Mouse (Mus musculus): ENCODE measurements at regions not wholly inside any gene's neighbourhood (a gene's known extent, or its start where the extent isn't known, plus 50 kb on each side); places are given as distances from the start of the nearest gene placed in this dataset.

GRCm38 (mm10) chr16:29964563-29964962 lies 99.6 kb upstream of the Hes1 start:
- DNase-seq = no peak

- DNase-seq = no peak
Observed at GRCm38 (mm10) chr16:29968743-29969142, 95.4 kb upstream of the Hes1 start.

GRCm38 (mm10) chr16:29972741-29973141 lies 91.4 kb upstream of the Hes1 start:
- DNase-seq = no peak

- peak; percentile 46 to 56 for DNase-seq
Observed at GRCm38 (mm10) chr16:29973250-29973649, 90.9 kb upstream of the Hes1 start.

GRCm38 (mm10) chr16:29975800-29976199 lies 88.4 kb upstream of the Hes1 start:
- DNase-seq = no peak

GRCm38 (mm10) chr16:29977011-29977410 lies 87.2 kb upstream of the Hes1 start:
- DNase-seq = no peak

GRCm38 (mm10) chr16:29977711-29978110 lies 86.5 kb upstream of the Hes1 start:
- peak; percentile 59 to 73 for DNase-seq

- no peak for DNase-seq
Observed at GRCm38 (mm10) chr16:29979066-29979465, 85.1 kb upstream of the Hes1 start.

GRCm38 (mm10) chr16:29981543-29981942 lies 82.6 kb upstream of the Hes1 start:
- no peak for DNase-seq

GRCm38 (mm10) chr16:29982224-29982785 lies 81.9 kb upstream of the Hes1 start:
- no peak for DNase-seq

GRCm38 (mm10) chr16:29983161-29983560 lies 81.0 kb upstream of the Hes1 start:
- DNase-seq = no peak

- no peak for DNase-seq
Observed at GRCm38 (mm10) chr16:29985126-29985931, 78.9 kb upstream of the Hes1 start.

- DNase-seq = no peak
Observed at GRCm38 (mm10) chr16:29987595-29987994, 76.6 kb upstream of the Hes1 start.

- DNase-seq = no peak
Observed at GRCm38 (mm10) chr16:29987999-29988398, 76.2 kb upstream of the Hes1 start.

- peak in 1 of 2 experiments; percentile 43 for DNase-seq
Observed at GRCm38 (mm10) chr16:29989308-29989707, 74.9 kb upstream of the Hes1 start.

GRCm38 (mm10) chr16:29990393-29990792 lies 73.8 kb upstream of the Hes1 start:
- DNase-seq = no peak

GRCm38 (mm10) chr16:29990795-29991587 lies 73.2 kb upstream of the Hes1 start:
- DNase-seq = no peak

GRCm38 (mm10) chr16:29991876-29992380 lies 72.3 kb upstream of the Hes1 start:
- no peak for DNase-seq

GRCm38 (mm10) chr16:29993111-29993510 lies 71.1 kb upstream of the Hes1 start:
- no peak for DNase-seq

GRCm38 (mm10) chr16:29993535-29993934 lies 70.6 kb upstream of the Hes1 start:
- DNase-seq = no peak

- DNase-seq = peak in 1 of 2 experiments; percentile 71
Observed at GRCm38 (mm10) chr16:29996139-29997069, 67.8 kb upstream of the Hes1 start.

GRCm38 (mm10) chr16:30000166-30000565 lies 64.0 kb upstream of the Hes1 start:
- no peak for DNase-seq

All from lung, postnatal 4 days (tissue).